Mouse (Mus musculus) urinary bladder, postnatal 14 days (tissue): ENCODE results near the gene Il10.
"Not testable (repeated sequence)": the region's sequence is repeated elsewhere in the genome, so short reads cannot be mapped to it uniquely, and the experiment has no call there.

ENCODE experiments used
- DNase-seq: peaks from one replicate; pipeline ENCODE4 v3.0.0; 2021; ENCODE audit warnings: low spot score

Gene Il10

GRCm38 (mm10) chr1:131020425-131021310 lies 1.0 kb downstream of the Il10 start:
- DNase-seq = no peak

DNA sequence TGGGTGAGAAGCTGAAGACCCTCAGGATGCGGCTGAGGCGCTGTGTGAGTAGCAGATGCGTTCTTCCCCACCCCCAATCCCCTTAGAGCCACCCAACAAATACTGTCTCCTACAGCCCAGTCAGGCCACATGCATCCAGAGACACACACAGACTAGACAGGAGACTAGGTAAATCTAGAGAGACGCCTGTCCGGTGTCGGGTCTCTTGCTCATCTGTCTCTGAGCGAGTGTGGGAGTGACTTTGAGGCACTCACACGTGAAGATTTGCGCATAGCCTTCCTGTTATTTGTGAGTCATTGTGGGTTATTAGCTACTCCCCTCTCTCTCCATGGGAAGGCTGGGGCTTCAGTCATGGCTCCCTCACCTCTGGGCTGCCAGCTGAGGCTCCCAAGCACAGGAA lies 1.8 kb downstream of the Il10 start:
- DNase-seq = no peak

DNA sequence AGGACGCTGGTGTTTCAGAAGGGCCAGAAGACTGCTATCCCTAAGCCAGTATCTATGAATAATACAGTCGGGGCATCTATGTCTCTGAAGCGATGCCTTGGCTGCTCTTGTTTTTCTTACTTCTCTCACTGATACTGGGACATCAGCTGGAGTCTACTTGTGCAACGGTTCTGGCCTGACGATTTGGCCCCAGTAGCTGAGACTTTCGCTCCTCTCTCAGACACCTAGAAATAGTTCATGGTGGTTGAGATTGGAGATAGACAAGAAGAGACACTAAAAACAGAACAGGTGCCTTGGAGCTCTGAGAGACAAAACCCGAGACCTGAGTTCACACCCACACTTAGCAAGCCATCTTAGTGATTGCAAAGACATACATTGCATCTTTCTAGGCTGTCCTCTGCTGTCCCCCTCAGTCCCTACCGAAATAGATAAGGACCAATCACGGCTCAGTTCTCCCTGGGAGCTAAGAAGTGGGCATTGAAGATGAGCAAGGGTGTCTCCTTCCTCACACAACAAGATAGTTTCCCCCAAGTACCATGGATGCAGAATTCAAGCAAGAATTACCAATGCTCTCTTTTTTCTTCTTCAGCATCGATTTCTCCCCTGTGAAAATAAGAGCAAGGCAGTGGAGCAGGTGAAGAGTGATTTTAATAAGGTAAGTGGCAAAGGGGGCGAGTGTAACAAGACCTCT lies 2.4 kb downstream of the Il10 start:
- no peak for DNase-seq

GRCm38 (mm10) chr1:131022591-131023249 lies 3.1 kb downstream of the Il10 start:
- DNase-seq = no peak

GRCm38 (mm10) chr1:131023250-131023858 lies 3.7 kb downstream of the Il10 start:
- DNase-seq = not testable (repeated sequence)

DNA sequence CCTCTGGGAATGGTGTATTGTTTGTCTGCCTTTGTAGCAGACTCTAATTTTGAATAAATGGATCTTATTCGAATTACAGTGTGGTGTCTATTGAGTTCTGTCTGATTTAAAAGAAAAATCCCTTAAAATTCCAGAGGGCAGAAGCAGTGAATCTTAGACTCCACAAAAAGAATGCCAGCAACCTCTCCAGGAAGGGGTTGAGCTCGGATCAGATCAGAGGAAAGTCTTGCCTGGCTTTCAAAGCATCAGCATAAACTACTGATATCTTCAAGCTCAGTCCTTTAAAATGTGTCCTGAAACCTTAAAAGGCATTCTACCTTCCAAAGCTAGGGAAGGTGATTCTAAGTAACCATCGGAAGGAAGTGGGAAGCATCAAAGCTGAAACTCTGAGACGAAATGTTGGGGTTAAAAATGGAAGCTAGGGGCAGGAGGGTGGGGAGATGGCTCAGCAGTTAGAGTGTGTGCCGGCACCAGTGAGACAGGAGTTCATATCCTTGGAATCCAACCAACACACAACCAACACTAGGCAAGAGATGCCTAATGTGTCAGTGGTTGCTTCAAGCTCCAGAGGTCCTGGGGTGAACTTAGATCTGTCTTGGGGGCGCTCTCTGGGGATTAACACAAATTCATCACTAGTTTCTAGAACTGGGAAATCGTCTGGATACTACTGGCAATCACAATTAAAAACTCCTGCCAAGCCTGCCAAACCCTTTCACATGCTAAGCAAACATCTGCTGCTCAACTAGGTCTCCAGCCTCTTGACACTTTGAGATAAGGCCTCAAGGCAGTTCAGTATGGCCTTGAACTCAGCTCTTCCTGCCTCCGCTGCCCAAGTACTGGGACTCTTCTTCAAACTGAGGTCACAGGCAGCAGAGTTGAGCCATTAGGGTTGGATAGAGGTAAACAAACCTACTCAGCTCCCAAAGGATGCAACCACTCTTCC lies 5.5 kb downstream of the Il10 start:
- no peak for DNase-seq

DNA sequence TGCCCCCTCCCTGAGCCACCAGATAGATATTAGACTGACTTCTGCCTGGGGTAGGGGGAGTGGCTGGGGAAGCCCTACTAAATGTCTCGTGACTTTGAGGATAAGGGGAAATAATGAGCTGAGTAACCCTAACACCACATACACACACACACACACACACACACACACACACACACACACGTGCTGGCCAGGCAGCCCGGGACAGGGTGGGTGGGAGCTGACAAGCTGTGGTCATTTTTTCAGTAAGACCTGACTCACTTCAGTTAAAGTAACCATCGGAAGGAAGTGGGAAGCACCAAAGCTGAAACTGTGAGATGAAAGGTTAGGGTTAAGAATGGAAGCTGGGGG lies 6.2 kb downstream of the Il10 start:
- no peak for DNase-seq

DNA sequence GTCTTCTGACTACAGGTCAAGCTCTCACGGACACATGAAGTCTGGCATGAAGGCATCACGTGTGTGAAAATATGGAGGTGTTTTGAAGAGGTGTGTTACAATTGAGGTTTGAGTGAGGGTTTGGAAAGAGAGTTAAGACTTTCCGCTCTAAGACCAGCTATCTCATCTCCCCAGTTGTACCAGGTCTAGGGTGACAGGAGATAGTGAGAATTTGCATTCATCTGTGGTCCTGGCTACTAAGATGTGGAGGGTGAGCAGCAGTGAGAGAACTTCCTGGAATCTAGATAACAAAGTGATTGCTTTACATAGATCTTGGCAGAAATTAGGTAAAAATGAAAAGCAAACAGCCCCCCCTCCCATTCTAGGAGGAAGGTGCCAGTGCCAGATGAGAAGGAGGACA lies 9.6 kb downstream of the Il10 start:
- DNase-seq = no peak

DNA sequence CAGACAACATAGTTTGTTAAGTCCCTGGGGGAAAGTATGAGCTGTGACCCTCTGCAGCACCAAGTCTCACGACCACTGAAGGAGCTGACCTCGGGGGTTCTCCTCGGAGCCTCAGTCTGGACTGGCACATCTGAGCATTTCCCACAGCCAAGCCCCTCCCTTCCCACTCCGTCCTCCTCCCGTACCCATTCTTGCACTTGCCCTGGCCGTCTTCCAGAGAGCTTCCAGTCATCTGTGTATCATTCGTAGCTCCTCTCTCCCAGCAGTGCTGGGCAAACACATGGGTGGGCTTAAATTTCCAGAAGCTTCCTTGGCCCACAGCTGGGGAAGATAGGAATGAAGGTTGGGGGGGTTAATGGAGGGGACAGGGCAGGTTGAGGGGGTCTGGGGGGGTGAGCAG lies 10.6 kb downstream of the Il10 start:
- DNase-seq = peak; percentile 16

- no peak for DNase-seq
Measured at GRCm38 (mm10) chr1:131031267-131031666, 11.6 kb downstream of the Il10 start.

DNA sequence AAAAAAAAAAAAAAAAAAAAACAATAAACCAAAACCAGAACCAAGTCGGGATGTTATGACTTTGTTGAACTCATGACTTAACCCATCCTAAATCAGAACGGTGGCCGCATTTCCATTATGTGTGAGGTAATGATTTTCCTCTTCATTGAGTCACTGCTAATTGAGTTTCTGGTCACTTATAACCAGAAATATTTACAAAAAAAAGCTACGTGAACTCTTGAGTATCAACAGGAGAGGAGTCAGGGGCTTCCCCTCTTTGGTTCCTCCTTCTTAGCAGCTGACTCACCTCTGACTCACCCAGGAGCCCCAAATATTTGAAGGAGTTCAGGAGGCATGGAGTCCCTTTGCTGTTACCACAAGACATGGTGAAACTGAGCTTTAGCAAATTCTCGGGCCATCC lies 18.4 kb downstream of the Il10 start:
- DNase-seq = no peak

- no peak for DNase-seq
Measured at GRCm38 (mm10) chr1:131038415-131039017, 18.9 kb downstream of the Il10 start.

DNA sequence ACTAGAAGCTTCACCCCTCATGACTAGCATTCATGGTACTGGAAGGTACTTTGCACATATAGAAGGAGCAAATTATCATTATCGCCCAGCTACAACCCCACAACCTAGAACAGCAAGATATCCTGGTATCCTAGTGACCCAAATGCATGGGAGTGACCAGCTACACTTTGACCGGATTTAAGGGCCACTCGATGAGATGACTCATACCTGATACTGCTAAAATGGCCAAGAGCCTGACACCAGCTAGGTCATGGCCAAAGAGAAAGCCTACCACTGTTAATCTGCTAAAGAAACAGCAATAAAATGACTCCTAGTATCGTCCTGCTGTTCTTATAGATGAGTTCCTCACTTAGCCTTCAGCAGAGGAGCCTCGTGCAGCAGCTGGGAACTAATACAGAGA lies 19.8 kb downstream of the Il10 start:
- DNase-seq = no peak

DNA sequence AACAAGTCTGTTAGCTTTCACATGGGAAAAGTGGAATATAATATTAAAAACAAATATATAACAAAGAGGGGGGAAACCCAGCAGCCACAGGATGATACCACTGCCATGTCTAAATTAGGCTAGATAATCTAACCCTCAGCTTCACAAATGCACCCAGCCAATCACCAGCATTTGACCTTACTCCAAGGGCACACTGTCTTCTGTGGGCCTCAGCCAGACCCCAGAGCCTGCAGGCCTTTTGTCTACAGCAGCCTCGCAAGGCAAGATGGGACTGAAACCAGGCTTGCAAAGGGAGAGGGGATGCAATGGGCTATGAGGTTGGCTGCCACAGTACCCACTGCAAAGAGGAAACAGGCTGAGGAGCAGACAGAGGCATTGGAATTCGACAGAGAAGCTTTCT lies 22.6 kb downstream of the Il10 start:
- DNase-seq = no peak

DNA sequence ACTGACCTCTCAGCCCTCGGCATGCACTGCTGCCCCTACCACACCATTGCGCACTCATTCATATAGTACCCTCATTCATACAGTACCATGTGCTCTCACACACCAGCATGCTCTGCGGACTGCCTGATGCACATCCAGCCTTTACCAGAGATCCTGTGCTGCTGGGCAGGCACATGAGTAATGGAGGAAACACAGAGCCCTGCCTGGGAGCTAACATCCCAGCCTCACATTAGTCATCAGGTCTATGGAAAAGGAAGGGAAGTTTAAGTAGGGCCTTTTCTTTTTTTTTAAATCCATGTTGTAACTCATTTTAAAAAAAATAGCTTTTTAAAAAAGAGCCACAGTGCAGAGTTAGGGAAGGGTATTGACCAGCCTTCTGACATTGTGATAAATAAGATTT lies 23.1 kb downstream of the Il10 start:
- DNase-seq = no peak

DNA sequence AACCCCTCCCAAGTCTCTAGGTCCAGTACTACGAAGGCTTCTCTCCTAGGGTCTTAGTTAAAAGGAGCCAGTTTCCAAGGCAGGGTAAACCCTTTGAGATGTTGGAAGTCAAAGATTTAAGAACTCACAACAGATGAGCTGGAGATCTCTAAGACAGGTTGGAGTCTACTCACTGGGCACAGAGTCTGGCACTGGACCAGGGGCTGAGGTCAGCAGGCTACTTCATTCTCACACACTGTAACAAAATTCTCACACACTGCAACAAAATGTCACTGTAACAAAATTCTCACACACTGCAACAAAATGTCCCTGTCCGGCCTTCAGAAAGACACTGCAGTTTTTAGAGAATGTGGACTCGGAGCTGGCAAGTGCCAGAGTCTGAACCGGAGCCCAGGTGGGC lies 24.0 kb downstream of the Il10 start:
- no peak for DNase-seq

- DNase-seq = no peak
Measured at GRCm38 (mm10) chr1:131045723-131046355, 26.2 kb downstream of the Il10 start.

DNA sequence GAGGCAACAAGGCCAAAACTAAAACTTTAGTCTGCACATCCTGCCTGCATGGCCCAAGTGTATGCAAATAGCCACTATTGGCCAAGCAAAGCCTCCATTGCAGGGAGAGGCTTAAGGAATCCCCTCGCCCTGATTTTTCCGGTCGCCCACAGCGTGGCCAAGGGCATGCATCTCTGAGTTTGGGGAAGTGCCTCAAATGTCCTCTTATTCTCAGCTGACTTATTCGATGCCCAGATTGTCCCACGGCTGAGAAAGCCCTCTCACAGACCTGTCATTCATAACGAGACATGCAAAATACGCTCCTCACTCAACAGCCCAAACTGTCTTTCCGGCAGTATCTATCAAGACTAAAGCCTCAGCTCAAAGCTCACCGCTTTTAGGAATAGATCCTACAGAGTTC lies 27.0 kb downstream of the Il10 start:
- DNase-seq = no peak

DNA sequence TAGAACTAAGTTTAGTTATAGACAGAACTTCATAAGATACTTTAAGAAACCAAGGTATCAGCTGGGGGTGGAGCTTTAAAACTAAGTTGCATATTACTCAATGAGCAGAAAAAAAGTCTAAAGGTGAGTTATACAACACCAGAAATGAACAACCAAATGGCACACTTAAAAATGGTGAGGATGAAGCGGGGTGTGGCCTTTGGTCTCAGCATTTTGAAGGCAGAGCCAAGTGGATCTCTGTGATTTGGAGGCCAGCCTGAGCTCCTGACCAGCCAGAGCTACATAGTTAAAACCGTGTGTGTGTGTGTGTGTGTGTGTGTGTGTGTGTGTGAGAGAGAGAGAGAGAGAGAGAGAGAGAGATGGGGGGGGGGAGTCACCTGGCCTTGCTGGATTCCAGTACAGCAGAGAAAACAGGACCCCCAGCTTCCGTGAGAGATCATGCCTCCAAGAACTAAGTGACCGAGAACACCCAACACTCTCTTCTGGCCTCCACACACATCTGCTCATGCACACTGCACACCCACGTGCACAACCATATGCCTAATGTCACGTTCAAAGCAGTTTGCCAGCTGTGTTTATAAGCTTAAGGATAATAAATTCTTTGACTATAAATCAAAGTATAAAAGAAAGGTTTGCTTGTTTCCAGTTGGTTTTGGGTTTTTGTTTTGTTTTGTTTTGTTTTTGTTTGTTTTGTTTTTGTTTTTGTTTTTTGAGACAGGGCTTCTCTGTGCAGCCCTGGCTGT lies 28.6 kb downstream of the Il10 start:
- no peak for DNase-seq

GRCm38 (mm10) chr1:131048946-131049345 lies 29.3 kb downstream of the Il10 start:
- no peak for DNase-seq
